Mouse (Mus musculus): ENCODE measurements around the gene Dao.

Dao gene

DNA sequence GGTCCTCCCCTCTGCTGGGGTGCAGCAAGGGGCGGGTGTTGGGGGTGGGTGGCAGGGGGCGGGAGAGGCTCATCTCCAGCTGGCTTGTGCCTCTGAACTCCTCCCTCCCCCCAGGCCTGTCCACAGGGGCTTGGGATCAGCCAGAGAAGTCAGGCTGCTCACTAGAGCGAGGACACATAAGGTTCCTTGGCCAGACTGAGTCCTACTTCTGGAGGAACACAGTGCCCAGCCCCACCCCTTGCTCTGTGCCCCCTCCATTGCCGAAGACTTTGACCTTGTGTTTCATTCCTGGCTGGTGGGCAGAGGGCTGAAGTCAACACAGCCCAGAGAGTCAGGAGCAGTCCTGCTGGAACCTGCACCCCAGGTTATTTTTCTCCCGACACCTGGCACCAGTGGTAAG is at the start of gene Dao:
Gene Dao (plus strand): TSS at position 162 of the 400 bp plus-strand sequence.
- no peak for DNase-seq (ENCODE audit: low spot score)

DNA sequence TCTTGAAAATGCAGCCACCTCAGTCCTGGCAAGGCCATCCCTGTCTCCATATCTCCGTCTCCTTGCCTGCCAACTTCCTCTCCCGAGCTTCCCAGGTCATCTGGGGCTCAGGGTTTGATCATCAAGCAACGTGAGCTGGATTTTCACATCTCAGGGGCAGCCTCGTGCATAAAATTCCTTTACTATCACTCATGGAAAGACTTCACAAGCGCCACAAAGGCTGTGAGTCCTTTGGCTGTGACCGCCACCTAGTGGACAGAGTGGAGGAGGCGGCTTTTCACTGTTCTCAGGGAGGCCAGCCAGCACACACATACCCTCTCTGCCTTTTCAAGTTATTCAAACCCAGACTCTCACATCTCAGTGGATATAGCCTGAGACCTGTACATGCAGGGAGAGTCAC is 49.1 kb upstream of the Dao start:
- DNase-seq (ENCODE audit: low spot score) = peak; percentile 65

DNA sequence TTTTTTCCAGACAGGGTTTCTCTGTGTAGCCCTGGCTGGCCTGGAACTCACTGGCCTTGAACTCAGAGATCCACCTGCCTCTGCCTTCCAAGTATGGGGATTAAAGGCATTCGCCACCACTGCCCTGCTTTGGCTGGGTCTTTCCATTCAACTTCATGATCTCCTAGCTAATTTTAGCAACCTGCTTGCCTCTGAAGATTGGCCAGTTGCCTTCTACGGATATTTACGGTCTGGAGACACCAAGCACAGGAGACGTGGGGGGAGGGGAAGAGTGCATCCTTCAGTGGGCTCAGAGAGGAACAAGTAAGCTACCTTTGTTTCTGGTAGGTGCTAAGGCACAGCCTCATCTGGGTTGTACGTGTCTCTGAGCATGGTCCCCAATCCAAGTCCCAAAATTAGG is 48.2 kb upstream of the Dao start:
- no peak for DNase-seq (ENCODE audit: low spot score)

DNA sequence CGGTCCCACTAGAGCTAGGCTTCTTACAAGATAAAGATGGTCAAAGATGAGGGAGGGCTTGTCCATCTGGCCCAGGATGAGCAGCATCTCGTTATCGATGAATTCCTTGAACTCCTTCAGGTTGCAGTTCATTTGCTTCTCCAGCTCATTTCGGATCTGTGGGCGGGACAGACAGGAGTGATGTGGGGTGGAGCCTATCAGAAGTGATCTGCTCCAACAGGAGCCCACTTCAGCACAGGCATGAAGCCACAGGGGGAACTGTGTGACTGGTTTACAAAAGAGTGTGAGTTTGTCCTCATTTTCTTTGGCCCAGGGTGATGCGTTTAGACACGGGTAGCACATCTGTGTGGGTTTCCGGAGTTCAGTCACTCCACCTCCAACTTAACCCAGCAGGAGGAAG is 47.8 kb upstream of the Dao start:
- DNase-seq (ENCODE audit: low spot score) = no peak

DNA sequence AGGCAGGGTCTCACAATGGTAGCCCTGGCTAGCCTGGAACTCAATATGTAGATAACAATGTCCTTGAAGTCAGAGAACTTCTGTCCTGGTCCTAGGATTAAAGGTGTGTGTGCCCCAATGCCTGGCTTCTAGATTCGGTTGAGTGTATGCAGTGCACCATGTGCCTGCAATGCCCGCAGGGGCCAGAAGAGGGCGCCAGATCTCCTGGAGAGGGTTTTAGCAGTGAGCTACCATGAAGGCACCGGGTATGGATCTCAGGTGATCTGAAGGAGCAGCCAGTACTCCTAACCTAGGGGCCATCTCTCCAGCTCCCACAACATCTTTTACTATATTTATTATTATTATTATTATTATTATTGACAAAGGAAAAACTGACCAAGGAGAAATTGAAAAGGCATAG is 47.0 kb upstream of the Dao start:
- DNase-seq (ENCODE audit: low spot score) = peak; percentile 87

DNA sequence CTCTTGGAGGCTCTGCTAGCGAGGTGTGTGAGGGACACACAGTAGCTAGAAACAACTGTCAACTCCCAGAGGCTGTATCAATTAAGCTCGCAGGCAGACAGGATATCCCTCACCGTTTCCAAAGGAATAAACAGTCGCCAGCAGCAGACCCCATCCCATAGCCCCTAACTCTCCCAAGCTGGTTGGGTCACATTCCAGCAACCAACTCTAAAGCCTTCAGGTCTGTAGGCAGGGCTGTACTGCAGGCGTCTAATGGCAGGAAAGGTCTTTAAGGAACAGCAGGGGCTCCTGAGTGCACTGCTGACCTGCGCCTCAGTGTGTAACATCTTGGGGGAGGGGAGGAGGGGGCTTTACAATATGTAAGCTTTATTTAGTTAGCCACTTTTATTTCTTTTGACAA is 44.5 kb upstream of the Dao start:
- no peak for DNase-seq (ENCODE audit: low spot score)

DNA sequence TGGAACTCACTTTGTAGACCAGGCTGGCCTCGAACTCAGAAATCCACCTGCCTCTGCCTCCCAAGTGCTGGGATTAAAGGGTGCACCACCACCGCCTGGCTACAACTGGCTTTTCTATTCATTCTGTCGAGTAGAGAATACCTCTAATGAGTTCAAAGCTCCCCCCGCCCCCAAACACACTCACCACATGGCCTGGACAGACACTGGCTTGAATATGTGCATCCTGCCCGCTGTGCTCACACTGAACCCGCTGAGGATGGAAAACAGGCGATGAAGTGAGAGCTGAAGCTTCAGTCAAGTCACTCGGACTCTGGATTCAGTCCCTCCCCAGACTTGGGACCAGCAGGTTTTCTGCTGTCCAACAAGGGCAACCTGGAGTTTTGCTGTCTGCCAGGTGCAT is 43.1 kb upstream of the Dao start:
- no peak for DNase-seq (ENCODE audit: low spot score)

DNA sequence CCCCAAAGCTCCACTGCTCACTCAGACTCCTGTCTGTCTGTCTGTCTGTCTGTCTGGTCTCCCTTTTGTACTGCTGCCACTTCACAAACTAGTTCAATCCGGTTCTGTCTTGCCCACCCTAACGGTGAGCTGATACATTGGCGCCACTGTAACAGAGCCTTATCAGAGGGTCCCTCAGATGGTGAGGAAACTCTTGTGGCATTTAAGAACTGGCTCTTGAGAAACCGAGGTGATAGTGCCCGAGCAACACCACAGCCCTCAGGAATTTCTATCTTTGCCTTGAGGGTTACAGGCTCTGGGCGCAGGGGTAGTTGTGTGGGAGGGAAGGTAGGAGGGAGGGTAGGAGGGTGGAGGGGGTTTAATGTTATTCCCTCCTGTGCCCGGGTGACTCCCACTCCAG is 41.7 kb upstream of the Dao start:
- DNase-seq (ENCODE audit: low spot score) = no peak

DNA sequence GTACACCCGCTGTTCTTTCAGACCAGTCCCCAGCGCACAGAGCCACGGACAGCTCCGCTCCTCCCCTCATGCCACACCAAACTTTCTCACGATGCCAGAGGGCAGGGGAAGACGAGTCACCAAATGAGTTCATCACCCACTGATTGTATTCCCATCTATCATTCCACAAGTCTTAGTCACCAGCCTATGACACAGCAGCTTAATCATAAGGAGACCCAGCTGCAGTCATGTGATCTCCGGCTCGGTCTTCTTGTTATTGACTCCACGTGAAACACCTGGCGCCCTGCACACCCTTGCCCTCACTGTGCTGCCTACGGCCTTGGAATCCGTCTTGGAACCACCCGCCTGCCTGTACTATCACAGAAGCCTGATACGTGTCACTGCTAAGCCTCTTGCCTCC is 38.5 kb upstream of the Dao start:
- no peak for DNase-seq (ENCODE audit: low spot score)

DNA sequence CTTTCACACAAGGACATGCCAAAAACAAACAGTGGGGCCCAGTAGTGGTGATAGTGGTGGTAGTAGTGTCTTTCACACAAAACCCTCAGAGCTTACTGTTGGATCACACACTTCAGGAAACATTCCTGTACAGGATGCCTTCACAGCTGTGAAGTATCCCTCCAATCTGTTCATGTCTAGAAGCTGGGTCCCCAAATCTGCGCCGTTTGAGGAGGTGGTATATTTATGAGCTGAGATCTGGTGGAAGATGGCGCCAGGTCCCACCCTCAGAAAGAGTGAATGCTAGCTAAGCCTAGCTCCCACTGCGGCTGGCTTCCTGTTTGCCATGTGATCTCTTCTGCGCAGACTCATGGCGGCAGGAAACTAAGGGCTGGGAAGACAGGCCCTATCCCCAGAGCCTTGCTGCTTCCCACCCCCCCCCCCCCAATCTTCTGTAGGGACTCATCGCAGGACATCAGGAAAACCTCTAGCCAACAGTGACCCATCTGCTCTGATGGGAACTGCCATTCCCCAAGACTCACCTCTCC is 37.8 kb upstream of the Dao start:
- DNase-seq (ENCODE audit: low spot score) = no peak

DNA sequence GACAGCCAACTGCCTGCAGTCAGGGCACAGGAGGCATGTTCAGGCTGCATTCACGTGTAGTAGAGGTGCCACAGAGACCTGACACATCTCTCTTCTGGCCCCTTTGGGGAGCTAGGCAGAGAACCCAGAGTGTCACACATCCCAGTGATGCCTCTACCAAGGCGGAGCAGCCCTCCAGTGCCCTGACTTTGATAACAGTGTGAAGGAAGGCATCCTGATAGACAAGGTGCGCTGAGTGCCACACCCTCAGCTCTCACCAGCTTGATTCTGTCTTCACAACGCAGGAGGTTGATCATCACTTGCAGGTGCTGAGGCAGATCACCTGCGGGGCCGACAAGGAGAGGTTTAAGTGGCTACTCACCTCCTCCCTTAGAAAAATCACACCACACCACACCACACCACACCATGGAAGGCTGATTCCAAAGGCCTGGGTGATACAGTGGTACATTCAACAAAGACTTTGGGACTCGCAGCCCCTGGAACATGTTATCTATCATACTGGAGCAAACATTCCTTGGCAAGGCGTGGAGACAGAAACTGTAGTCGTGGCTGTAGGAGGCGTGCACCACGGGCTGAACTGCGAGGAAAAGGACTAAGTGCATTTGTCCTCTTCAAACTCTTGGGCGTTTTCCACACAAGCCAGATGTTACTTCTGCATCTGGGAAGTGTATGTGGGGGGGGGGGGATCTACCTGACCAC is 36.9 kb upstream of the Dao start:
- DNase-seq (ENCODE audit: low spot score) = no peak

DNA sequence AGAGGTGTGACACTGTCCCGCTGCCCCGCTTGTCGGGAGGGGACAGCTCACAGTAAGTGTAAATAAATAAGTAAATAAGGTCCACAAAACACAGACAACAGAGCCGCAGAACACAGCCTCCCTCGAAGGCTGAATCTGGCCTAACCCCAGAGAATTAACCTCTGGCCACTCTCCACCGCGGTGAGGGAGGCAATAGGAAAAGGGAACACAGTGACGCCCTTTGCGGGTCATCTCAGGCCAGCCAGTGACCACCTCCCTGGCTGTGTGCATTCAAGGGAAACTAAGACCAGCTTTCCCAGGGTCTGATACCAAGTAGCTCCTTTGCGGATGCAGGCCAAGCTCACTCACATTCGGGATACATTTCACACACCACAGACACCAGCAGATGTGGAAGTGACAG is 35.1 kb upstream of the Dao start:
- no peak for DNase-seq (ENCODE audit: low spot score)

DNA sequence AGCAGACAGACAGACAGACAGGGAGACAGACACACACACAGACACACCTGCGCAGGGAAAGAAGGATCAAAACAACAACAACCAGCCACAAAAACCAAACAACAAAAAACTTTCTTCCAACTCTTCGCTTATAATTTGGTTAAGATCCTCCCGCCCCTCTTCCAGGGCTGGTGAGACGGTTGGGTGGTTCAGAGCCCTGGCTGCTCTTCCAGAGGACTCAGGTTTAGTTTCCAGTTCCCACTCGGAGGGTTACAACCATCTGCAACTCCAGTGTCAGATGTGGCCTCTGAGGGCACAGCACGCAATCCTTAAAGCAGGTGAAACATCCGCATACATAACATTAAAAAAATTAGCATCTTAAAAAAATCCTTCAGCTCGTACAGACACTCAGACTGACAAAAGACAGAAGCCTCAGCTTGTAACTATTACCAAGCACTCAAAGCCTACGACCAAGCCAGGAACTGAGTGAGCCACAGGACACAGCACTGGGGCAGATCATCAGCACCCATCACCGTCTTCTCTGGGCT is 32.0 kb upstream of the Dao start:
- DNase-seq (ENCODE audit: low spot score) = no peak

DNA sequence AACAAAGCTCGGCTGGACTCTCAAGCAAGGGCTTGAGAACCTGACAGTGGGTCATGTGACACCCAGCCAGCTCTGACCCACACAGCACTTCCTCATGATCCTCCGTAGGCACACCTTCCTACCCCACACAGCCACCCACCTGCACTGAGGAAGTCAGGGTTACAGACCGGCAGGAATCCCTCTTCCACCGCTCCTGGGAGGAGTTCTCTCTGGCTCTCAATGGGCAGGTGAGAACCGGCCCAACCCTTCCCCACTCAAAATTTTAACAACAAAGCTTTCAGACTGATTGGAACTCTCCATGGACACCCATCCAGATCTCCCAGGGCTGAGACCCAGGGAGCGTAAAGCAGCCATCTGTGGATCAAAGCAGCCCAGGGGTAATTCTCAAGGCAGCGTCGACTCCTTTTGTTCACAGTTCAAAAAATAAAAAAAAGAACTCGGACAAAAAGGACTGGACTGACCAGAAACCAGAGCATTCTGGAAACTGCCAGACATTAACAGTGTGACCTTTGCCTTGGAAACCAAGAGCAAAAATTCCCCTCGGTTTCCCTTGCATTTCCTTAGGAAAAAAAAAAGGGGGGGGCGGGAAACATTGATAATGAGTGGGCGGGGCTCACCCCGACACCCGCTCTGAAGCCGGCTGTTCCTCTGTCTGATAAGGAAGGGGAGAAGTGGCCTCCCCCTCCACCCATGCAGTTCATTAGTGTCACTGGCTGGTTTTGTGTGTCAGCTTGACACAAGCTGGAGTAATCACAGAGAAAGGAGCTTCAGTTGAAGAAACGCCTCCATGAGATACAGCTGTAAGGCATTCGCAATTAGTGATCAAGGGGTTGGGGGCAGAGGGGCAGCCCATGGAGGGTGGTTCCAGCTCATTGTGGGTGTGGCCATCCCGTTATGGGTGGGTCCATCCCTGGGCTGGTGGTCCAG is 30.7 kb upstream of the Dao start:
- no peak for DNase-seq (ENCODE audit: low spot score)

DNA sequence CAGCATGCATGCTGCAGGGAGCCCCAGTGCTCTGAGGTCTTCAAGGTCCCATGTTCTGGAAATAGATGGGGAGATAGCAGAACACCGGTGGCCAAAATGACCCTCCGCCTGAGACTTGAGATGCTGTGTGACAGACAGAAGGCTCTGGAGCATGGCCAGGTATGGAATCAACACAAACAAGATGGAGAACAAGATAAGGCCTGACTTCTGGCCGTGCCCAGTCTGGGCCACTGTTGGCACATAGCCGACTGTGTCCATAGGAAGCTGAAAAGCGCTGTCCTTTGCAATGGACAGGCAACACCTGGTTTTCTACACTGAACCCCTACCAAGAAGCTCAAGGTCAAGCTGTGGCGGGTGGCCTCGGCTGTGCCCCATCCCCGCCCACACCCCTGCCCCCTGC is 29.7 kb upstream of the Dao start:
- DNase-seq (ENCODE audit: low spot score) = no peak

DNA sequence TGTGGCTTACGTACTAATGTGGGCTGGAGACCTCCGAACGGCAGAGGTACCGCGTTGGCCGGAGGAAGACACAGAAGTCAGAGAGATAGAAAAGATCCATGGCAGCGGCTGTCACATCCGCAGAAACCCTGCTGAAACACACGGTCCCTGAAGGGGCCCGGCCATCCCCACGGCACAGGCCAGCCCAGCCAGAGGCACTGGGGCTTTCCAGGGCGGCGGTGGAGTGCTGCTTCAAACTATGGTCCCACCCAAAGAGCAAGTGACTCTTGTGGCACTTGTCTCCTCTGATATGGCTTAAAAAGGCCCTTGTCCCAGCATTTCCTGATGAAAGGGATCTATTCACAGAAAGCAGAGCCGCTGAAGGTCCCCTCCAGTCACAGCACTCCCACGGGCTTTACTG is 28.9 kb upstream of the Dao start:
- no peak for DNase-seq (ENCODE audit: low spot score)

DNA sequence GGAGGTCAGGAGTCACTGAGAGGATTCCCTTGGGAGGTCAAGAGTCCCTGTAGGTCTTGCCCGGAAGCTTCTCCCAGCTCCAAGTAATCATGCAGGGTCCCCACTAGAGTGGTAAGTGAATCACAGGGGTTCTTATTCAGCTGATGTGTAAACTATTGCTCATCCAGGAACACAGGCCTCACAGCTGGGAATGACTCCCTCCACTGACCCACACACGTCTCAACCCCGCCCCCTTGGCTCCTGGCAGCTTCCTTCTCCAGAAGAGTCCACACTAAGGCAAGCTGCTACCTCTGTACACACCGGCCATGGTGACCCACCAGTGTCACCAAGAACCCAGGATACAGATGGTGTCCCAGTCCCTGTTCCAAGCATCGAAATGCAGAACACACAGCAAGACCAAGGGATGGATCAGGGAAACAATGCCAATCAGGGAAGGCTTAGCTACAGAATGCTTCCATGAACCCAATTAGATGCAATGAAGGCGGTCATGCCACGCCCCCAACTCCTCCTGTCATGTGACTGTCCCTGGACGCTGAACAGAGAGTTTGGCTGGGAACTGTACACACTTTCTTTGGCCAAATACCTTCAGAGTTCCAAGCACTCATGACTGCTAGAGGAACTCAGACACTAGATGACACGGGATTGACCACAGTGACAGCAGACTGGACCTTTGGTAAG is 27.8 kb upstream of the Dao start:
- no peak for DNase-seq (ENCODE audit: low spot score)

DNA sequence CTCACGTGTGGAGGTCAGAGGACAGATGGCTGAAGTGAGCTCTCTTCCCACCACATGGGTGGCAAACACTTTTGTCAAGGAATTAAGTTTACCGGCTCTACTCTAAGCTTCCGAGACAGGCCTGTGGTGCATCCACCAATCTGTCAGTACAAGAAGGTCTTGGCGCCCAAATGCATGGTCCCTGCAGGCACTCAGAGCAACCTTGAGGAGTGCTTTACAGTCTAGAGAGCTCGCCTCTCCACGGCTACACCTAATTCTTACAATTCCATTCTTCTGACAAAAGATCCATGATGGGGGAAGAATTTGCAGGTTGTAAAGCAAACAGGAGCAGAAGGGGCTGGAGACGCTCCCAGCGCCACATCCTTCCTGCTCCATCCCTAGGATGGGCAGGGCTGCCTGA is 26.9 kb upstream of the Dao start:
- no peak for DNase-seq (ENCODE audit: low spot score)

DNA sequence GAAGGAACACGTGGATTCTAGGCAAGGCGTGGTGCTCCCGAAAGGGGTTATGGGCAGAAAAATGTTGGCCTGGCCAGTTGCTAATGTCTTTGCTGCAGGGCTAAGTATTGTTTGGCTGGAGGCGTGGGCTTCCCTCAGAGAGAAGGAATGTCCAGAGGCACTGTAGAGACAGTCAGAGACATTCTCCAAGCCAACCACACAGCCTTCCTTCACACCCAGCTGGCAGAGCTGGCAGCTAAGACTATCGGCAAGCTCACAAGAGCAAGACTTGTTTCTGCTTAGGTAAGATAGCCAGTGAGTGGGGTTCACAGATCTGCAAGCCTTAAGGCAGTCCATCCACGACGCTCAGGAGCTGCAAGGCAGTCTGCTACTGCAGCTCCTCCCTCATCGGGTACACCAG is 26.2 kb upstream of the Dao start:
- no peak for DNase-seq (ENCODE audit: low spot score)

DNA sequence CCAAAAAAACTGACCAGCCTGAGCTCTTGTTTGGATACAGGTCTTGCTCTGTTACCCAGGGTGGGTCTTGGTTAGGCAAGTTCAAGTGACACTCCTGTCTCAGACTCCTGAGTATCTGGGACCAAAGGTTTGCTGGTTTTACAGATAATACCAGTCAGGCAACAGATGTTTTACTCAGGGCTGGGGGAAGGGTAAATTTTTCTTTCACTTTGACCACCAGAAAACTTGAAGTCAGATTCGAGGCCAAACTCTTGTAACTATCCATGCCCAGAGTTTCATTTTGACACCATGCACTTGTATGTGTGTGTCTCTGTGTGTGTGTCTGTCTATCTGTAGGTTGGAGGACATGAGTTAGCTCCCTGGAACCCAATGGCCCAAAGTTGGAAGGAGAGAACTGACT is 23.0 kb upstream of the Dao start:
- DNase-seq (ENCODE audit: low spot score) = no peak

DNA sequence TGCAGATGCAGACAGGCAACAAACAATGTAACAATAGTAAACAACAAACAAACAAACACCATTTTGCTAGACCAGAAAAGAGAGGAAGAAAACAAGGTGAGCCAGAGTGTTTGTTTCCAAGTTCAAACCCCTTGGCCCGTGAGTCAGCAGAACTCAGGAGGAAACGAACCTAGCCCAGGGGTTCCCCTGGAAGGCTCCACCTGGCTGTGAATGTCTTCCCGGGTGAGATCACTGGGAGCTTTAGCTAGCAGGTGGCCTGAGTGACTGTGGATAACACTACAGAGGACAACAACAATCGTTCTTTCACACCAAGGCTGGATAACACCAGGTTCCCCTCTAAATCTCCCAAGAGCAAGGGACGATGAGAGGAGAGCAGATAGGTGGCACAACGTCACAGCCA is 22.3 kb upstream of the Dao start:
- DNase-seq (ENCODE audit: low spot score) = no peak

DNA sequence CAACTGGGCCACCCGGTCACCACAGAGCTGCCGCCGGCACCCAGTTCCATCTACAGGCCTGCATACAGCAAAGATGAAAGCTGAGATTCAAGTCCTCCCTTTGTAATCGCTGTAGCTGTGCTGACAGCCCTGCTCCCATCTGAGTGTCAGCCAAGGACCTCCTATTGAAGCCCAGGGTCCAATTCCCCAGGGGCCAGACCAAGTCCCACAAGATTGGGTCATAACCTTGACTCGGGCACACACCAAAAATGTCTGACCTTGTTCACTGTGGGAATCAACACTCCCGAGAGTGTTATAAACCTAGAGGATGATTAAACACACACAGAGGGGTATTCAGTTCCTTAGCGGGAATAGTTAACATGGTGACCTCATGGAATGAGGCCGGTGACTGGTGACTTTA is 21.7 kb upstream of the Dao start:
- no peak for DNase-seq (ENCODE audit: low spot score)

DNA sequence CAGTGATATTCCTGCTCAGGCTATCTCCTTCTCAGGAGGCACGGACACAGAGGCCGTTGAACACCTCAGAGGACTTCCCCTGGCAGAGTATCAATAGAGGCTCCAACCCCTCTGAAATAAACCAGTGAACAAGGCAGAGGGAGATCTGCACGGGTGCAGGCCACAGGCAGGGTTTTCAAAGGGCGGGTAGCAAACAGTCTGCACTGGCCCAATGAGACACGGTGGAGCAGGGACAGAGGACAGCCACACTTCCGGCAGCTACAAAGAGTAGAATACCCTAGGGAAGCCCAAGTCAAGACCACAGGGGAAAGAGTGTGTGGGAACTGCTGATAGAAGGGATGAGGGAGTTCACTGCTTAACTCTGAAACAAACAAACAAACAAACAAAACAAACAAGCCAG is 20.0 kb upstream of the Dao start:
- DNase-seq (ENCODE audit: low spot score) = no peak

All from spleen, adult 12 weeks (tissue).